Mouse (Mus musculus) MEL (cell line): ENCODE data around the gene Klhl41.

Source experiments
- CTCF ChIP-seq, 3 experiments: IDR thresholded peaks in 2 of 3; conservative IDR thresholded peaks in 1 of 3; 2 replicates each; pipeline ENCODE4 v1.5.1; 2011 to 2012; ENCODE audit warnings: low read length in 3 of 3, low read depth in 2 of 3, mild to moderate bottlenecking in 2 of 3, improper control_type of control experiment in 1 of 3, inconsistent platforms in 1 of 3, mixed read lengths in 1 of 3, moderate library complexity in 1 of 3; ENCODE audit not compliant: control insufficient read depth in 1 of 3, insufficient read depth in 1 of 3, poor library complexity in 1 of 3, severe bottlenecking in 1 of 3
- POLR2AphosphoS5 ChIP-seq: IDR thresholded peaks from 2 replicates; pipeline ENCODE4 v1.6.1; 2012; ENCODE audit warnings: low read depth, borderline replicate concordance, mild to moderate bottlenecking, inconsistent platforms, low read length, moderate library complexity, mixed read lengths
- RAD21 ChIP-seq: IDR thresholded peaks from 2 replicates; pipeline ENCODE4 v1.6.1; 2011; ENCODE audit warnings: mild to moderate bottlenecking, low read depth, low read length, improper control_type of control experiment
- SMC3 ChIP-seq: IDR thresholded peaks from 2 replicates; pipeline ENCODE4 v1.6.1; 2011; ENCODE audit warnings: low read depth, low read length, improper control_type of control experiment
- TBP ChIP-seq: IDR thresholded peaks from 2 replicates; pipeline ENCODE4 v1.8.0; 2011; ENCODE audit warnings: low read depth, low read length, improper control_type of control experiment
- USF1 ChIP-seq: IDR thresholded peaks from 2 replicates; pipeline ENCODE4 v1.6.1; 2014; ENCODE audit warnings: low read depth, mild to moderate bottlenecking, inconsistent platforms, low read length, improper control_type of control experiment, moderate library complexity

GRCm38 (mm10) chr2:69673723-69674122, 3.8 kb downstream of the Klhl41 start:
- TF ChIP-seq CTCF (IDR thresholded peaks at IDR 0.05 in 2 of 3, conservative IDR thresholded peaks at IDR 0.05 in 1 of 3; ENCODE audit: control insufficient read depth in 1 of 3, insufficient read depth in 1 of 3, low read depth in 2 of 3, low read length in 3 of 3, poor library complexity in 1 of 3, severe bottlenecking in 1 of 3) (no peak), POLR2AphosphoS5 (no peak), TBP (no peak), RAD21 (no peak), SMC3 (no peak), USF1 (no peak)
